Mouse (Mus musculus) thymus, postnatal 10 days (tissue): ENCODE results near the gene Fli1.

Source experiments
- DNase-seq, 2 experiments: peaks; one replicate each; pipeline ENCODE4 v3.0.0; 2021; ENCODE audit warnings: low spot score in 2 of 2

Gene Fli1

DNA sequence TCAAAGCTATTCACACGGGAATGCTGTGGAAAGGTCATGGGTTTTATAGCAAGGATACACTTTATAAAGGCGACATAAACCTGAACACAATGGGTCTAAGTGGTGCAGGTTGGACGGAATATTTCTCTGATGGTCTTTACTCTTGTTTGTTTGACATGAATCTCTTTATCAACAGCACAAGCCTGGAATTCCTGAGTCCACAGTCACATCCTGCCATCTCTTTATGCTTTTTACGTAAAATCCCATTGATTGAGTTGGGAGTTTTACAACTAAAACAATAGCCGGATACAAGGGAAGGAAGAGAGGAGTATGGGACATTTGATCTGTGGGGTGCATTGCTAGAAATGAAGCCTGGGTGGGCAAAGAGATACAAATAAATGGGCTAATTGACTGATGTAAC is 16.9 kb downstream of the Fli1 start:
- DNase-seq = no peak

GRCm38 (mm10) chr9:32522536-32523245 is 20.0 kb downstream of the Fli1 start:
- DNase-seq = no peak

DNA sequence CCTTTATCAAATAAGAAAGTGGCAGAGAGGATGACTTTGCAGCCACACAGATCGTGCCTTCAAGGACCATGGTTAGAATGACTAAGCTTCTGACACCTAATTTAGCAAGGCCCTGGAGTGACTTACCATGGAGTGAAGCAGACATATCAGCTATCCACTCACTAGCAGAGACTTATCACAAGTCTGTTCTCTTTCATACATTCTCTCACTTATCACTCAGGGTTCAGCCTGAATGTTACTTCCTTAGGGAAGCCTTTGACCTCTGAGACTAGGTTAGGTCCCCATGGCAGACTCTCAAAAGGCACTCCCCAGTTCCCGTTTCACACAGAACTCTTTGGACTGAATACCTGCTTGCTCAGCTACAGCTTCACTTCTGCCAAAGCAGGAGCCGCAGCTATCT is 21.3 kb downstream of the Fli1 start:
- no peak for DNase-seq

GRCm38 (mm10) chr9:32520821-32521220 is 21.8 kb downstream of the Fli1 start:
- peak in 1 of 2 experiments; percentile 9 for DNase-seq

DNA sequence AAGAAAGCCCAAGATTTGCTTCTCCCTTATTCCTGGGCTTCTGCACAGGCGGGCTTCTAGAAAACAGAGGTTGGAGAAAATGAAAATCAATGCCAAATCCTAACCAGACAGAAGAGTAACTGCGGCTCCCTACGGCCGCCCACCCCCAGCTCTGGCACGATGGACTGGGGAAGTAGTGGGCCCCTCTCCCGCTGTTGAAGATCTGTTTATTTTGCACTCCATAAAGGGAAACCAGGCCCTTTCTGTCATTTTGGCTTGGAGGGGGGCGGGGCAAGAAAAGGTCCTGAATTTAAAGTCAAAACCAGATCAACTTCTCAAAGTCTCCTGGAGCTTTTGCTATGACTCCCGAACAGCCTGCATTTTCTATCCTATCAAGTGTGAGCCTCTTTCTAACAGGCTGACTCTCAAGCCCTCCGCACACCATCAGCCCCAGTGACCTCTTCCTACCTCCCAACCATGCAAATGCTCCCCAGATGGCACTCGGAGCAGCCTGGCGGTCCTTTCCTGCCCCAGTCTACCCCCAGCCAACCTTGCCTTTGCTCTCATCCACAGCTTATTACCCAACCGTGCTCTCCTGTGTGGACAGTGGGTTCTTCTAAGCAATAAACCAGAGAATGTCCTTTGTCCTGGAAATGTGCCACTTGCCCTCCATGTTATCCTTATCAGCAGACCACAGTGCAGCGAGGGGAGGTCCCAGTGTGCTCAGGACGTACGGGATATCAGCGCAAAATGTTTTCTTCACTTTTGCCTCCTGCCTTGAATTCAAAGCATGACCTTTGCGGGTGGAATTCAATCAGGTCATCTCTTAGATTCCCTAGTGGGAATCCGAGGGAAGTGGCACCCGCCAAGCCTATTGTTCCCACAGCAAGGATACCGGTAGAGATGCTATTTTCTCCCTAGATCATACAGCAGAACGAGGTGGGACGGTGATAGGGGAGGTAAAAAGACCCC is 23.3 kb downstream of the Fli1 start:
- DNase-seq = peak in 1 of 2 experiments; percentile 3

- peak; percentile 60 to 66 for DNase-seq
Observed at GRCm38 (mm10) chr9:32518351-32519075, 24.1 kb downstream of the Fli1 start.

- DNase-seq = peak in 1 of 2 experiments; percentile 28
Observed at GRCm38 (mm10) chr9:32516691-32517090, 26.0 kb downstream of the Fli1 start.

DNA sequence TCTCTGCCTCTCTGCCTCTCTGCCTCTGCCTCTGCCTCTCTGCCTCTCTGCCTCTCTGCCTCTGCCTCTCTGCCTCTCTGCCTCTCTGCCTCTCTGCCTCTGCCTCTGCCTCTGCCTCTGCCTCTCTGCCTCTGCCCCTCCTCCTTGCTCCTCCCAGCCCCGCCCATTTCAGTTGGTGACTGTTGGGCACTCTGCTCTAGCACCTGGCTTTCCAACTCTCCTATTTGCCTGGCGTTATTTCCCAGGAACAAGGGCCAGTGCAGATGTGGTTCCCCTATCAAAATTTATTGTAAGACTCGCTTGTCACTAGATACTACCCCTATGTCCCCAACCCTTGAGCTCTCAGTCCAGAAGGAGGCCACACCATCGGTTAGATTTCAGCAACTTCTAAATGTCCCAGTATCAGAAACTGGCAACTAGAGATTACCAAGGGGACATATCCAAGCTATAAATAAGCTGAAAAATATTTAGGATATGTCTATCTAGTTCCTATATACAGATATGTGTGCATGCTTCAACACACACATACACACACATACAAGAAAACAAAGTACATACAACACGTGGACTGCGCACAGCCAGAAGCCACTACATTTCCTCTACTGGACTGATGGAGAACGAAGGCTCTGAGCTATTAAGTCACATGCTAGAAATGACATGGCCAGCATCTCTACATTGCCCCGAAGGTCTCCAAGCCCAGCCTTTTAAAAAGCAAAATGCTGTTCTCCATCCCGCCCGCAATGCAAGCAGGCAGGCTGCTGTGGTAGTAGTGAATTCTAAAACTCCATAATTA is 26.6 kb downstream of the Fli1 start:
- DNase-seq = peak; percentile 76 to 82

- peak in 1 of 2 experiments; percentile 23 for DNase-seq
Observed at GRCm38 (mm10) chr9:32514406-32515058, 28.1 kb downstream of the Fli1 start.

GRCm38 (mm10) chr9:32513471-32513870 is 29.2 kb downstream of the Fli1 start:
- no peak for DNase-seq

- peak in 1 of 2 experiments; percentile 24 for DNase-seq
Observed at GRCm38 (mm10) chr9:32510454-32511263, 32.0 kb downstream of the Fli1 start.

DNA sequence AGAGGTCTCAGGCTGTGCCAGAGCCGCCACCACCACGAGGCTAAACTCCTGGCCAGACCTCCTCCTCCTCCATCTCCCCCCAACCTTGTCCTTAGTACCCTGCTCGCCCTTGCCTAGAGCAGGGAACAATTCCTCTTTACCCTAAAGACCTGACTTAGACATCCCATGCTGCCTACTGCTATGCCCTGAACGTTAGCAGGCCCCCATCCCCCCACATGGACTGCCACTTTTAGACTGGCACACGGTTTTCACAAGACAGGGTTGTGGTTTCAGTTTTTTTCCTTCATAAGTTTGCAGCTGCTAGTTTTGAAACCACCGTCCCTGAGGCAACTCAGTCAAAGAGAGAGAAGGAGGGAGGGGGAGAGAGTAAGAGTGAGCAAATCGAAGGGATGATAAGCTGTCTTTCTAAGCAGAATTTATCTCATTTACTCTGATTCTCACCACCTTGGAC is 32.9 kb downstream of the Fli1 start:
- DNase-seq = peak; percentile 89 to 90

GRCm38 (mm10) chr9:32508648-32509047 is 34.0 kb downstream of the Fli1 start:
- peak; percentile 55 to 59 for DNase-seq

DNA sequence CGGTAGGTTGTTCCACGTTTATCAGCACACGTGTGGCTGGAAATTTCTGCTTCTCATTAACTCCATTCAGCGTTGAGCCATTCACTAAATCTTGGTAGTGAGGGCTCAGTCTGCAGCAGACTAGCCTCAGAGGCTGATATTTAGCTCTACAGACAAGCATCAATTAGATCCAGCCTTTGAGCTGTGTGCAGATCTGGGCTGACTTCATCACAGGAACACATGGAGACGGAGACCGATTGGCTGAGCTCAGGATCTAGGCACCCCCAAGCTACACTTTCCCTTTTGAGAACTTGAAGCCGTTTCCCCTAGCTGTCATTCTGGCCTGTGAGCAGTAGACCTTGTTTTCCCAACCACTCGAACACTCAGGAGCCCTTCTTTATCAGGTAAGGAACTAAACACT is 34.5 kb downstream of the Fli1 start:
- DNase-seq = peak in 1 of 2 experiments; percentile 25

DNA sequence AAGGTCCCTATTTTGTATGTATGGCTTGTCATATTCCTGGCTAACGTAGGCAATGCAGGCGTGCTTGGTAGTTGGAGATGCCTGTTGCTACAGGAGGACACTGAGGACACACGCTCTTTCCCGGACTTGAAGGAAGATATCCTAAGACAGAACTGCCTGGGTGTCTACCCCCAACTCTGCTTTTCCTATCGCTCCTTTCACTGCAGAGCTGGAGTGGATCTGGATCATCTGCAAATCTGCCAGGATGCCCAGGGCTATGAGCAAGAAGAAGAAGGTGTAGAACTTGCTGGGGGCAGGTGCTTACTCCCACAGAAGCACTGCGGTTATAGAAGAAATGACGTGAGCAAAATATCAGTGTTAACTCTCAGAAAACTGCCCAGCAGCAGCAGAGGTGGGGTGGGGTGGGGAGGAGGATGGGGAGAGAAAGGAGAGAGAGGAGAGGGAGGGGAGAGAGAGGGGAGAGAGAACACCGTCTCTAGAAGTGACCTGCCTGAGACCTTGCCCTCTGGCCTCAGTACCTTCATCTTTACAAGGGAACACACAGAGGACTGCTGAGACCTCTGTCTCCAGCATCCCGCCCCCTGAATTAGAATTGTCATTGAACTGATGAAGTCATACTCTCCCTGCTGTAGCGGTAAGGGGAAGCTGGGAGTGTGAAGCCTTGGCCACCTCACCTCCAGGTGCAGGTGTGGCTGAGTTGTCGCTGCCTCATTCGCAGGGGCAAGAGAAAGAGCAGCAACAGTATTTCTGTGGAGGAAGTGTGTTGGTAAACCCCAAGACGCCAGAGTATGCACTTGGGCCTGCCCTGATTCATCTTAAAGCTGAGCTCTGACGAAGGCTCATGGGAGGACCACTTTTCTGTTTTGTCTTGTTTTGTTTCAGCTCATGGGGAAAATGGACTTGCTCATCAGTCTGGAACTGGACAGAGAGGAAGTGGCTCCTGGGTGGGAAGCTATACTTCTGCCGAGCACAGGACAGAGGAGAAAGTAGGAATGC is 35.5 kb downstream of the Fli1 start:
- DNase-seq = peak; percentile 59 to 63

DNA sequence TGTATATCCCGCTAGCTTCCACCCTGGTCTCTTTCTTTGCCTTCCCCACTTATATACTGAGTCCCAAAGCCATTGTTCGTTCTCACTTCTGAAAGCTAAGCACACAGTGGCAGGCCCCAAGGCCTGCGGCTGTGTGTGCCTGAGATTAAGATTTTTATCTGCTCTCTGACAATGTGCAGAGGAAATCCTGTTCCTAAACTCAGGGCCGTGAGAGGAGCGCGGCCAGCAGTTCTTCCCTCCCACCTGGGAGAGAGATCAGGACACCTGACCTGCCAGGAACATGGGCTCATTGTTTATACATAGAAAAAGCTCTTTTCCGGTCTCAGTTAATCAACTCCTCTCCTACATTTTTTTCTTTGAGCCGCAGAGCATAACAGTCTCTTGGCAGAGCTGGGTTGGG is 36.5 kb downstream of the Fli1 start:
- peak; percentile 46 to 52 for DNase-seq

DNA sequence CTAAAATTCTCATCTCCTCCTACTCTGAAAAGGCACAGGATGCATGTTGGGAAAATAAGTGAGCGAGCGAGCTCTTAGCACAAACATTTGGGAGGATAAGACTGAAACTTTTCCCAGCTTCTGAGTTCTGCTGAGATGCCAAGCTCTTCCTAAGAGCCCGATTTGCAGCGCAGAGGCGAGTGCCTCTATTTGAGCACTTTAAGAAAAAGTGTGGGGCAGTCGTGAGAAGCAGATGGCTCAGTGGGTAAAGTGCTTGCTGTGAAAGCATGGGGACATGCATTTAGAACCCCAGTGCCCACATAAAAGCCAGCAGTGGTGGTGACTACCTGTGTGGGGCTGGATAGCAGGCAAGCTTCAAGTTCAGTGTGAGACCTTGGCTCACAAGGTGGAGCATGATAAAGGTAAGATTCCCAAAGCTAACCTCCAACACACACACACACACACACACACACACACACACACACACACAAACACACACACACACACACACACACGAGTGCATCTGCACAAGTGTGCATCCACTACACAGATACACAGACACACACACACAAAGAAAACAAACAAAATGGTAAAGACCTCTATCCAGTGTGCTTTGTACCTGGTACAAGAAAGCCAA is 37.1 kb downstream of the Fli1 start:
- peak in 1 of 2 experiments; percentile 15 for DNase-seq

DNA sequence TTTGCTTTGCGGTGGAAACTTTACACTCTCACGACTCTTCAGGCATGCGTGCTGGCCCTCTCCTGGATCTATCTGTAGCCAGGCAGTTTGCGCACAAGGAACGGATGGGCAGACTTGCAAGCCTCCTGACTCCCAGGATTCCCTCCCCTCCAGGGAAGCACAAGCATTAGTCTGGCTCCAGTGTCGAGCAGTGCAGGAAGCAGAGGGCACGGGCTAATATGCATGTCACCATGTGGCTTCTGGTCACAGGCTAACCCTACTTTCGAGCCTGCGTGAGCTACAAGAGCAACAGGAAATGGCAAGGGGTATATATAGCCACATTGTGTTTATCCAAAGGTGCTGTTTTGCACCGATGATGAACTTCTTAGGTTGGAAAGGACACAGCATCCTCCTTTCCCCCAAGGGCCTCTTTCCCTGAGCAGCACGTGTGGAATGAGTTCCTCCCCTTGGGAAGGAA is 38.6 kb downstream of the Fli1 start:
- no peak for DNase-seq
